Mouse (Mus musculus): ENCODE measurements around the gene Pou4f2. TPM values are rescaled to one million over a fixed set of nuclear protein-coding genes. Genes with fewer than 3 reads are reported as not detected.

Pou4f2 gene
- total and polyA plus RNA-seq, 2 experiments from 2014 or later, result not detected

- 2% methylated on average over 32 of the region's 32 CpGs for WGBS
- no peak for TF ChIP-seq CTCF (IDR thresholded peaks at IDR 0.05; ENCODE audit: low read depth)
- H3K4me3 ChIP-seq (ENCODE audit: low read depth, low read length), result peak overlapping the region; percentile 37
- H3K4me1 ChIP-seq (ENCODE audit: insufficient read depth), result peaks cover 4% of the 10 kb centered on the region; the same call in 1 of the 2 replicates
- H3K27me3 ChIP-seq (ENCODE audit: insufficient read depth, low read length), result peaks cover 58% of the 10 kb centered on the region
- no peak overlapping the region for H3K27ac ChIP-seq (ENCODE audit: low read depth, low read length)
- no peaks in the 10 kb centered on the region for H3K36me3 ChIP-seq (ENCODE audit: insufficient read depth)
- ATAC-seq (no peak), DNase-seq (no peak)
- no peak overlapping the region for H3K9ac ChIP-seq
- no peaks in the 10 kb centered on the region for H3K9me3 ChIP-seq (ENCODE audit: low read length)
- peak overlapping the region; percentile 66 for H3K4me2 ChIP-seq (ENCODE audit: low read depth)
Measured at GRCm38 (mm10) chr8:78437140-78438045, 948 bp upstream of the Pou4f2 start.

DNA sequence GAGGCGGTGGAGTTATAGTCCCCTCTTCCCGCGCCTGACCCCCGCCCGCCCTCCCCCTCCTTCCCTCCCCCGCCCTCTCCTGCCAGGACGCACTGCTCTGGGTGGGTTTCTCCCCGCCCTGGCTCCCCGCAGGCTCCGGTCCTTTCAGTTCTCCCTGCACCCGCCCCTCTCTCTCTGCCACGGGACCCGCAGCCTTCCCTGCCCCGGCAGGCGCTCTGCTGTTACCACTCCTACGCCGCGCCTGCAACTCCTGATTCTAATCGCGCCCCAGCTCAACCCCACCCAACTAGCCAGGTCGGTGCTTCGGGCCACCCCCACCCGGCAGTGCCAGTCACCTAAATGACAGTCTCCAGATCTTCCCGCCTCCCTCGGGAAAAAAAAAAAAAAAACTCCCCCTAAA, 216 bp upstream of the Pou4f2 start:
- Histone ChIP-seq H3K9me3 (ENCODE audit: low read length) (no peaks in the 10 kb centered on the region), H3K4me1 (ENCODE audit: insufficient read depth) (peaks cover 4% of the 10 kb centered on the region; the same call in 1 of the 2 replicates), H3K36me3 (ENCODE audit: insufficient read depth) (no peaks in the 10 kb centered on the region), H3K9ac (no peak overlapping the region), H3K4me2 (ENCODE audit: low read depth) (peak overlapping the region; percentile 66), H3K27me3 (ENCODE audit: insufficient read depth, low read length) (peaks cover 62% of the 10 kb centered on the region), H3K27ac (ENCODE audit: low read depth, low read length) (no peak overlapping the region), H3K4me3 (ENCODE audit: low read depth, low read length) (peak overlapping the region; percentile 37)
- no peak for TF ChIP-seq CTCF (IDR thresholded peaks at IDR 0.05; ENCODE audit: low read depth)
- WGBS, result 5% methylated on average over 23 of the region's 25 CpGs
- no peak for DNase-seq
- peak; percentile 32 for ATAC-seq

DNA sequence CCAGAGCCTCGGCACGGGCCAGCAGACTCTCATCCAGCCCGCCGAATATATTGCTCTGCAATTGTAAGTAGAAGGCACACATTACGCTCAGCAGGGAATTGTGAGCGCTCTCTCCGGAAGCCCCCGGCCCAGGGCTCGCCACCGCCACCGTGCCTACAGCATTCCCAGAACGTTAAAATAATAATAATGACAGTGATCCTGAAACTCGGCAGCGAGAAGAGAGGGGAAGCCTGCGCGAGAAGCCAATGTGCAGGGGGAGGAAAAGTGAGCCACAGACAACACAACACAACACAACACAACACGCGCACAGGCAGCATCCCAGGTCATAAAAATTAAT, 853 bp downstream of the Pou4f2 start:
- peak overlapping the region; percentile 66 for H3K4me2 ChIP-seq (ENCODE audit: low read depth)
- H3K9me3 ChIP-seq (ENCODE audit: low read length), result no peaks in the 10 kb centered on the region
- WGBS, result 1% methylated on average over 18 of the region's 18 CpGs
- H3K27ac ChIP-seq (ENCODE audit: low read depth, low read length), result no peak overlapping the region
- peaks cover 4% of the 10 kb centered on the region; the same call in 1 of the 2 replicates for H3K4me1 ChIP-seq (ENCODE audit: insufficient read depth)
- H3K27me3 ChIP-seq (ENCODE audit: insufficient read depth, low read length), result peaks cover 59% of the 10 kb centered on the region
- no peak for TF ChIP-seq CTCF (IDR thresholded peaks at IDR 0.05; ENCODE audit: low read depth)
- no peak for DNase-seq
- ATAC-seq, result 0 out of 2 replicates have a peak, but pooled peaks have one; percentile 9
- no peaks in the 10 kb centered on the region for H3K36me3 ChIP-seq (ENCODE audit: insufficient read depth)
- 0 out of 2 replicates have a peak overlapping the region, but pooled peaks have one; percentile 4 for H3K9ac ChIP-seq
- H3K4me3 ChIP-seq (ENCODE audit: low read depth, low read length), result peak overlapping the region; percentile 37

GRCm38 (mm10) chr8:78434823-78435623, 1.4 kb downstream of the Pou4f2 start:
- Histone ChIP-seq H3K4me3 (ENCODE audit: low read depth, low read length) (peak overlapping the region; percentile 37; the same call in 1 of the 2 replicates), H3K9ac (no peak overlapping the region), H3K27ac (ENCODE audit: low read depth, low read length) (no peak overlapping the region), H3K27me3 (ENCODE audit: insufficient read depth, low read length) (peaks cover 59% of the 10 kb centered on the region), H3K4me1 (ENCODE audit: insufficient read depth) (peaks cover 4% of the 10 kb centered on the region; the same call in 1 of the 2 replicates), H3K36me3 (ENCODE audit: insufficient read depth) (no peaks in the 10 kb centered on the region), H3K4me2 (ENCODE audit: low read depth) (peak overlapping the region; percentile 66), H3K9me3 (ENCODE audit: low read length) (no peaks in the 10 kb centered on the region)
- WGBS, result under 1% methylated on average over 62 of the region's 62 CpGs
- ATAC-seq (no peak), DNase-seq (peak; percentile 70)
- no peak for TF ChIP-seq CTCF (IDR thresholded peaks at IDR 0.05; ENCODE audit: low read depth)

DNA sequence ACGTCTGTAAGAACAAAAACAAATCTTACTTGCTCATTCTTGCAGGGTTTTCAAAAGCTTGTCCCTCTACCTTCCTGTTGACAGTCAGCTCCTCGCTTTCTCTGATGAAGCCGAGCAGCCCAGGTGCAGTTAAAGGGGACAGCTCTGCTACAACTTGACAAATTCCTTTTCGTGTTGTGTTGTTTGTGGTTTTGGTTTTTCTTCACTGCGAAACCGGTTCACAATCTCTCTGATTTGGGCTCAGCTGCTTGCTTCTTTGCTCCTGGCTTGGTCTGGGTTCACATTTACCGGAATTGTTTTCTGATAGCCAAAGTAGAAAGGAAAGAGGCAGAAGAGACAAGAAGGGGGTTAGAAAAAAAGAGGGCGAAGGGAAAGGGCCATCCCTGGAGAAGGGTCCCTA, 2.1 kb downstream of the Pou4f2 start:
- no peak overlapping the region for H3K27ac ChIP-seq (ENCODE audit: low read depth, low read length)

DNA sequence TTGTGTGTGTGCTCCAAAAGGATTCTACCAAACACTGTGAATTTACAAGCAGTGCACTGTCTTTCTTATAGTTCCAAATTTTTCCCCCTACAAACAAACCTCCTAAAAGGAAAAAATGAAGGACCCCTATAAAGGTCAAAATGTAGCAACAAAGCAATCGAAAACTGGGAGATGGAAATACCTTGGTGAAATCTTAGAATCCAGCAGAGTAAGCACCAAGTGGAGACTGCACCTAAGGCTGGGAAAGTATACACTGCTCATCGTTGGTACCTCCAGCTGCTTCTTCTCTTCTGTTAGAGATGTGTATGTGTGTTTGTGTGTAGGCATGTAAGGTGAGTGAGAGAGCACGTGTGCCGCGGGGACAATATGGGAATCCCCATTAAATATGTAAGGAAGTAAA, 3.1 kb downstream of the Pou4f2 start:
- TF ChIP-seq CTCF (IDR thresholded peaks at IDR 0.05; ENCODE audit: low read depth), result no peak
- DNase-seq (no peak), ATAC-seq (no peak)
- Histone ChIP-seq H3K4me3 (ENCODE audit: low read depth, low read length) (no peak overlapping the region), H3K27ac (ENCODE audit: low read depth, low read length) (no peak overlapping the region), H3K4me1 (ENCODE audit: insufficient read depth) (peaks cover 4% of the 10 kb centered on the region; the same call in 1 of the 2 replicates), H3K9me3 (ENCODE audit: low read length) (no peaks in the 10 kb centered on the region), H3K27me3 (ENCODE audit: insufficient read depth, low read length) (peaks cover 59% of the 10 kb centered on the region), H3K4me2 (ENCODE audit: low read depth) (no peak overlapping the region), H3K9ac (no peak overlapping the region), H3K36me3 (ENCODE audit: insufficient read depth) (no peaks in the 10 kb centered on the region)
- 10% methylated on average over 5 of the region's 5 CpGs for WGBS

More for the DNA sequence above, 2.1 kb downstream of the Pou4f2 start:
- H3K4me2 ChIP-seq (ENCODE audit: low read depth), result no peak overlapping the region; the same call in 1 of the 2 replicates
- H3K36me3 ChIP-seq (ENCODE audit: insufficient read depth), result no peaks in the 10 kb centered on the region
- peaks cover 62% of the 10 kb centered on the region for H3K27me3 ChIP-seq (ENCODE audit: insufficient read depth, low read length)
- H3K9ac ChIP-seq, result no peak overlapping the region
- peak; percentile 53 for DNase-seq
- H3K9me3 ChIP-seq (ENCODE audit: low read length), result no peaks in the 10 kb centered on the region
- peak overlapping the region; percentile 37; the same call in 1 of the 2 replicates for H3K4me3 ChIP-seq (ENCODE audit: low read depth, low read length)
- WGBS, result 3% methylated on average over 8 of the region's 8 CpGs
- TF ChIP-seq CTCF (IDR thresholded peaks at IDR 0.05; ENCODE audit: low read depth), result no peak
- no peak for ATAC-seq
- H3K4me1 ChIP-seq (ENCODE audit: insufficient read depth), result peaks cover 4% of the 10 kb centered on the region; the same call in 1 of the 2 replicates
